Mouse (Mus musculus): Measurements from ENCODE around the gene Igfn1.

The Igfn1 gene

GRCm38 (mm10) chr1:136010247-136010646 lies 4.1 kb upstream of the Igfn1 start:
- no peak for ATAC-seq (ENCODE audit: insufficient number of reproducible peaks, low FRiP score, low TSS enrichment)

GRCm38 (mm10) chr1:136008159-136008533 lies 2.0 kb upstream of the Igfn1 start:
- ATAC-seq (ENCODE audit: insufficient number of reproducible peaks, low FRiP score, low TSS enrichment), result no peak

- no peak for ATAC-seq (ENCODE audit: insufficient number of reproducible peaks, low FRiP score, low TSS enrichment)
Measured at GRCm38 (mm10) chr1:136007211-136008158, 1.3 kb upstream of the Igfn1 start, which contains the start of gene Tmem9. Gene Tmem9 (plus strand): TSS chr1:136008150.

- ATAC-seq (ENCODE audit: insufficient number of reproducible peaks, low FRiP score, low TSS enrichment), result no peak
Measured at GRCm38 (mm10) chr1:136001438-136001837, 4.7 kb downstream of the Igfn1 start.

GRCm38 (mm10) chr1:135999720-136000287 lies 6.3 kb downstream of the Igfn1 start:
- no peak for ATAC-seq (ENCODE audit: insufficient number of reproducible peaks, low FRiP score, low TSS enrichment)

GRCm38 (mm10) chr1:135997537-135997936 lies 8.6 kb downstream of the Igfn1 start:
- no peak for ATAC-seq (ENCODE audit: insufficient number of reproducible peaks, low FRiP score, low TSS enrichment)

- no peak for ATAC-seq (ENCODE audit: insufficient number of reproducible peaks, low FRiP score, low TSS enrichment)
Measured at GRCm38 (mm10) chr1:135993470-135993869, 12.7 kb downstream of the Igfn1 start.

- no peak for ATAC-seq (ENCODE audit: insufficient number of reproducible peaks, low FRiP score, low TSS enrichment)
Measured at GRCm38 (mm10) chr1:135989876-135990275, 16.3 kb downstream of the Igfn1 start.

- ATAC-seq (ENCODE audit: insufficient number of reproducible peaks, low FRiP score, low TSS enrichment), result no peak
Measured at GRCm38 (mm10) chr1:135984105-135984504, 22.0 kb downstream of the Igfn1 start.

- ATAC-seq (ENCODE audit: insufficient number of reproducible peaks, low FRiP score, low TSS enrichment), result no peak
Measured at GRCm38 (mm10) chr1:135972576-135972975, 33.6 kb downstream of the Igfn1 start.

GRCm38 (mm10) chr1:135970486-135970885 lies 35.7 kb downstream of the Igfn1 start:
- ATAC-seq (ENCODE audit: insufficient number of reproducible peaks, low FRiP score, low TSS enrichment), result peak; percentile 88

GRCm38 (mm10) chr1:135967739-135968138 lies 38.4 kb downstream of the Igfn1 start:
- no peak for ATAC-seq (ENCODE audit: insufficient number of reproducible peaks, low FRiP score, low TSS enrichment)

GRCm38 (mm10) chr1:135964561-135964960 lies 41.6 kb downstream of the Igfn1 start:
- ATAC-seq (ENCODE audit: insufficient number of reproducible peaks, low FRiP score, low TSS enrichment), result no peak

GRCm38 (mm10) chr1:135963177-135963576 lies 43.0 kb downstream of the Igfn1 start:
- no peak for ATAC-seq (ENCODE audit: insufficient number of reproducible peaks, low FRiP score, low TSS enrichment)

GRCm38 (mm10) chr1:135958483-135958882 lies 47.7 kb downstream of the Igfn1 start:
- ATAC-seq (ENCODE audit: insufficient number of reproducible peaks, low FRiP score, low TSS enrichment), result peak; percentile 56

- ATAC-seq (ENCODE audit: insufficient number of reproducible peaks, low FRiP score, low TSS enrichment), result no peak
Measured at GRCm38 (mm10) chr1:135948871-135949270, 57.3 kb downstream of the Igfn1 start.

- ATAC-seq (ENCODE audit: insufficient number of reproducible peaks, low FRiP score, low TSS enrichment), result no peak
Measured at GRCm38 (mm10) chr1:135946247-135946646, 59.9 kb downstream of the Igfn1 start.

- ATAC-seq (ENCODE audit: insufficient number of reproducible peaks, low FRiP score, low TSS enrichment), result no peak
Measured at GRCm38 (mm10) chr1:135945711-135946110, 60.4 kb downstream of the Igfn1 start.

- ATAC-seq (ENCODE audit: insufficient number of reproducible peaks, low FRiP score, low TSS enrichment), result peak; percentile 53; the same call in 1 of the 2 replicates
Measured at GRCm38 (mm10) chr1:135944526-135945259, 61.4 kb downstream of the Igfn1 start.

- no peak for ATAC-seq (ENCODE audit: insufficient number of reproducible peaks, low FRiP score, low TSS enrichment)
Measured at GRCm38 (mm10) chr1:135943713-135944112, 62.4 kb downstream of the Igfn1 start.

- ATAC-seq (ENCODE audit: insufficient number of reproducible peaks, low FRiP score, low TSS enrichment), result no peak
Measured at GRCm38 (mm10) chr1:135942116-135942515, 64.0 kb downstream of the Igfn1 start.
